Mouse (Mus musculus) liver, adult 2 months (tissue): ENCODE data around the gene Plxnb2.

Experiments used
- CTCF ChIP-seq: fragments of 200-500 bp; IDR thresholded peaks from 2 replicates; pipeline ENCODE4 v1.5.1; 2011; ENCODE audit warnings: low read depth, low read length, control low read depth
- POLR2A ChIP-seq: fragments of 200-500 bp; IDR thresholded peaks from 2 replicates; pipeline ENCODE4 v1.6.1; 2011; ENCODE audit warnings: low read length, control low read depth; ENCODE audit not compliant: insufficient read depth; ENCODE audit errors: extremely low read depth

DNA sequence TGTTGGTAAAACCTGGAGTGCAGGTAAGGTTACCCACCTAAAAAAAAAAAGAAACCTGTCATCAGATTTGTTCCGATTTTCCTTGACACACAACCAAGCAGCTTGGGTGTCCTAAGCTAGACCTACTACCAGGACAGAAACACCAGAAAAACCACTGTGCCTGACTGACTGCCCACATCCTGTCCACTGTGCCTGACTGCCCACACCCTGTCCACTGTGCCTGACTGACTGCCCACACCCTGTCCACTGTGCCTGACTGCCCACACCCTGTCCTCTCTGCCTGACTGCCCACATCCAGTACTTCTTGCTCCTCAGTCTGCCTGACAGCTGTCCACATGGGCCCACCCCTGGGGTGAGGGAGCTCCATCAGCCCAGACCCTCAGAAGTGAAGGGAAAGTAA, 73.6 kb downstream of the Plxnb2 start:
- TF ChIP-seq CTCF (no peak), POLR2A (no peak)
